Mouse (Mus musculus): ENCODE measurements around the gene Ddx6.

DNA sequence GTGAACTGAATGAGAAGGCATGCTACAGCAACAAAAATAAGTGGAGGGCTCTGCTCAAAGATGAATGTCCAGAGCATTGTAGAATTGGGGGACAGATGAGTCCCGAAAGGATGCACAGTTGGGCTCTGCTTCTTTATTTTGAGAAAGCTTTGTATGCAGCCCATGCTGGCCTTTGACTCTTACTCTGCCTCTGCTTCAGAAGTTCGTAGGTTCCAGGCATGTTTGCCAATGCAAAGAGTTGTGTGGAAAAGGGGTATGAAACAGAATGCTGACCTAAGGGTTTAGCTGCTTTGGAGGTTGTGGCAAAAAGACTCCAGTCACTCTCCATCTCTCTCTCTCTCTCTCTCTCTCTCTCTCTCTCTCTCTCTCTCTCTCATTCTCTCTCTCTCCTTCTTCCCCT lies 36.9 kb downstream of the Ddx6 start:
- TF ChIP-seq CTCF (IDR thresholded peaks at IDR 0.05; ENCODE audit: control insufficient read depth, insufficient read depth, low read length) = no peak
- no peak for TF ChIP-seq POLR2A (IDR thresholded peaks at IDR 0.05; ENCODE audit: borderline replicate concordance, control insufficient read depth, low read depth, low read length)
